Mouse (Mus musculus) spleen, embryonic (tissue): ENCODE data around the gene Notch1.

Experiments used
- CTCF ChIA-PET: fragments of 350-600 bp; sonication (Branson Sonifier 250); formaldehyde crosslinking; loops from one replicate; lab custom pipeline; 2022; lab: Charles Lee

Notch1 gene

DNA sequence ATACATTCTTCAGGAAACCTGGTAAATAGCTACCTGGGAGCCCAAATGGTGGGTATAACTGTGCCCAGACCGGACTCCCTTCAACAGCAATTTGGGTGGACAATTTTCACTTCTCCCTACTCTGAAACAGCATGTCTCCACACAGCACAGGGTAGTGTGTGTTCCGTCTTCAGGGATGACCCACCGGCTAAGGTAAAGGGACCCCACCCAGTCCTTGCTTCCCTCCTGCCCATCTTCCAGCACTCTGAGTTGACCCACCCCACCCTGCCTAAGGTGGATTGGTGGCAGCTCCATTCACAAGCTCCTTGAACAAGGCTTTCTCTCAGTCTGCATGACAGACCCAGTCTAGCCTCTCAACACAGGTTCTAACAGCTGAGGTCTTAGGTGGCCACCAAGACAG lies 33.6 kb downstream of the Notch1 start:
- CTCF ChIA-PET = interaction anchor here (0.6 kb wide), 1 partner anchor 104 kb away, joined by 19 read pairs; no protein-coding TSS in a partner anchor

- CTCF ChIA-PET = no interaction called here
These were observed 34.6 kb downstream of the Notch1 start for GRCm38 (mm10) chr2:26481724-26482495.

DNA sequence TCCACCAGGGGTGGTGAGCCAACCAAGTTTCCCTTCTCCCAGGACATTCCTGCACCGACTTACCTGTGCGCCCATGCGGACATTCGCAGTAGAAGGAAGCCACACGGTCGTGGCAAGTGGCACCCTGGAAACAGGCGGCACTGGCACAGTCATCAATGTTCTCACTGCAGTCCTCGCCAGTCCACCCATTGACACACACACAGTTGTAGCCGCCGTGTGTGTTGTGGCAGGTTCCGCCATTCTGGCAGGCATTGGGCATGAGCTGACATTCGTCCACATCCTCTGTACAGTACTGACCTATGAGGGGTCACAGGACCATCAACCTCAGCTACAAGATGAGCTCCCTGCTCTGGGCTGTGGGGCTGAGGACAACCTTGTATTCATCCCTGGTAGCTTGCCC lies 35.6 kb downstream of the Notch1 start:
- CTCF ChIA-PET = no interaction called here

DNA sequence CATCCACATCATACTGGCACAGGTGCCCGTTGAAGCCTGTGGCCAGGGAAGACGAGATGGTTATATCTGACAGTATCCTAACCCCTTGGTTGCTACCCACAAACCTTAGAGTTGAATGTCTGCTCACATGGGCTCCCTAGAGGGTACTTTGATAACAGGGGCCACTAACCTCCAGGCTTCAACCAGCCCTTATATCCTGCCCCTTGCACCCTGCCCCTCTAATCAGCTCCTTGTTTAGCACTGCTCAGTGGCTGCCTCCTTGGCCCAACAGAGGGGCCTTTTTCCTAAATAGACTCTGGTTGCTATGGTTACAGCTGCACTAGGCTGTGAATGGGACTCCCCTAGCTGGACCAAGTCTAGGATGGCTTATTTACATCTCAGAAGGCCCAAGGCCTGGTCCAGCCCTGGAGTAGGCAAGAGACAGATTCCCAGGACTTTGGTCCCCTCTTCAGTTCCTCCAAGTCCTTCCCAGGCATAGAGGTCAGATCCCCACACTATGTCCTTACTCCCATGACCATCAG lies 37.7 kb downstream of the Notch1 start:
- CTCF ChIA-PET = no interaction called here

GRCm38 (mm10) chr2:26477911-26478310 lies 38.6 kb downstream of the Notch1 start:
- CTCF ChIA-PET = no interaction called here

- CTCF ChIA-PET = no interaction called here
These were observed 40.7 kb downstream of the Notch1 start for GRCm38 (mm10) chr2:26475505-26476430.

GRCm38 (mm10) chr2:26474789-26475504 lies 41.5 kb downstream of the Notch1 start:
- CTCF ChIA-PET = no interaction called here

DNA sequence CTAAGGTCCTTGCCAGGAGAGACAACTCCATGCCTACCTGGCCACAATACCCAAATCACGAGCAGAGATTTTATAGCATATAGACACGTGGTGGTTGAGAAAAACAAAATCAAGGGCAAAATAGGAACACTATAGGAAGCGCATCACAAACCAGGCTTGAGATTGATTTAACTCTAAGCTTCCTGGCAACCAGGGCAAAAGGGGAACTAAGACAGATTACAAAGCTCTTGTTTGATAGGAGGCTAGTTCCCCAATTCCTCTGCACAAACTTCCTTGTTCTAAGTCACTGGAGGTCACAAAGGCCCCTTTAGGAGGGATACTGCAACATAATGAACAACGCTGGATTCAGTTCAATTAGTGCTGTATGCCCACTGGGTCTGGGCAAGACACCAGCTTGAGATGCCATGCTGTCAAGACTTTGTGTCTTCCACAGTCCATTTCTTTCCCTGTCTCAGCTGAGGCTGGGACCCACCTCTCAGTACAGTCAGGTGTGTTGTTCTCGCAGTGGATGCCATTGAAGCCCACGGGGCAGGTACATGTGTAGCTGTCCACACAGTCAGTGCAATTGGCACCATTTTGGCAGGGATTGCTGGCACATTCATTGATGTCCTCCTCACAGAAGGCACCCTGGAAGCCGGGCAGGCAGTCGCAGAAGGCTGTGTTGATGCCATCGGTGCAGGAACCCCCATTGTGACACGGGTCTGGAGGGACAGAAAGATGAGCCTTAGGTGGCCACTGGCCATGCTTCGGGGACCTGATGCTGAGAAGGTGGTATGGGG lies 44.0 kb downstream of the Notch1 start:
- CTCF ChIA-PET = no interaction called here

- CTCF ChIA-PET = no interaction called here
These were observed 44.7 kb downstream of the Notch1 start for GRCm38 (mm10) chr2:26471652-26472285.

GRCm38 (mm10) chr2:26470967-26471366 lies 45.5 kb downstream of the Notch1 start:
- CTCF ChIA-PET = no interaction called here

- CTCF ChIA-PET = no interaction called here
These were observed 48.1 kb downstream of the Notch1 start for GRCm38 (mm10) chr2:26468376-26468775.

- CTCF ChIA-PET = no interaction called here
These were observed 53.1 kb downstream of the Notch1 start for GRCm38 (mm10) chr2:26463412-26463811.

- CTCF ChIA-PET = no interaction called here
These were observed 53.5 kb downstream of the Notch1 start for GRCm38 (mm10) chr2:26462980-26463379.

DNA sequence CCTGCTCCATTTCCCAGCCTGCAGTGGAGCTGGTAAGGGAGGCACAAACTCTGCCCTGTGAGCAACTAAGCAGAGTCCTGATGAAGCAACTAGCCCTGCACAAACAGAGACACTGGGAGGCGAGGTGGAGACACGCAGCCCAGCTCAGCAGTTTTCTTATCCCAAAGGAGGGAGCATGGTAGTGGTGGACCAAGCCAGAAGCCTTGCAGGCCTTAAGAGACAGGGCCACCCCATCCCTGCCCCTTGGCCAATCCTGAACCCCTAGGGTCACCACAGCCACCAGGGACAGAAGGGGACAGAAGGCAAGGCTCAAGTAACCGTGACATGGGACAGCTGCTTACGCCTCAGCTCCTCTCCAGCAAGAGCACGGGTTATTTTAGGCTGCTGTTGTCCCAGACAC lies 54.8 kb downstream of the Notch1 start:
- CTCF ChIA-PET = no interaction called here

GRCm38 (mm10) chr2:26460837-26461236 lies 55.6 kb downstream of the Notch1 start:
- CTCF ChIA-PET = no interaction called here

- CTCF ChIA-PET = interaction anchor here (0.5 kb wide), 1 partner anchor 50 kb away, joined by 5 read pairs; no protein-coding TSS in a partner anchor
These were observed 56.3 kb downstream of the Notch1 start for GRCm38 (mm10) chr2:26460097-26460646.

DNA sequence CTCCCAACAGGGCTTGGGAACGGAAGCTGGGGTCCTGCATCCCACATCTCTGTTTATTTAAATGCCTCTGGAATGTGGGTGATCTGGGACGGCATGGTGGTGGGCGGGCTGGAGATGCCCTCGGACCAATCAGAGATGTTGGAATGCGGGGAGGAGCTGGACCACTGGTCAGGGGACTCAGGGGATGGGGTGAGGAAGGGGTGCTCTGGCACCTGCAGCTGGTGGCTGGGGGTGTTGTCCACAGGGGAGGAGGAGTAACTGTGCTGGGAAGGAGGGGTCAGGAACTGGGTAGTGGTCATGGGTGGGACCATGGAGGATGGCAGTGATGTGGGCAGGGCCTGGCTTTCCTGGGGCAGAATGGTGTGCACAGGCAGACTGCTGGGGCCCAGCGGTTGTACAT lies 57.0 kb downstream of the Notch1 start:
- CTCF ChIA-PET = interaction anchor here (0.5 to 1.4 kb wide), 2 partner anchors 11 to 50 kb away, joined by 5 to 11 read pairs; no protein-coding TSS in a partner anchor

- CTCF ChIA-PET = interaction anchor here (1.4 kb wide), 1 partner anchor 10 kb away, joined by 11 read pairs; no protein-coding TSS in a partner anchor
These were observed 57.9 kb downstream of the Notch1 start for GRCm38 (mm10) chr2:26458402-26459124.
